Mouse (Mus musculus) urinary bladder, postnatal 14 days (tissue): ENCODE measurements at regions not wholly inside any gene's neighbourhood (a gene's known extent, or its start where the extent isn't known, plus 50 kb on each side); places are given as distances from the start of the nearest gene placed in this dataset.
A peak's percentile ranks its signal among the peaks of the same experiment; 100 is the strongest.

Experiments used
- DNase-seq: peaks from one replicate; pipeline ENCODE4 v3.0.0; 2021; ENCODE audit warnings: low spot score

GRCm38 (mm10) chr6:17400147-17400546 is 63.5 kb upstream of the Met start:
- DNase-seq = peak; percentile 58

GRCm38 (mm10) chr6:17408094-17408493 is 55.5 kb upstream of the Met start:
- DNase-seq = peak; percentile 24

- DNase-seq = no peak
Observed at GRCm38 (mm10) chr6:17409703-17410408, 53.7 kb upstream of the Met start.

- no peak for DNase-seq
Observed at GRCm38 (mm10) chr6:17410409-17410722, 53.2 kb upstream of the Met start.
